Mouse (Mus musculus): ENCODE results near the gene Csdc2. TPM values are rescaled to one million over a fixed set of nuclear protein-coding genes. Genes with fewer than 3 reads are reported as not detected.
"Not testable (repeated sequence)": the region's sequence is repeated elsewhere in the genome, so short reads cannot be mapped to it uniquely, and the experiment has no call there.

The Csdc2 gene
- polyA plus RNA-seq, 1 experiment from 2014 or later, result 220 TPM

DNA sequence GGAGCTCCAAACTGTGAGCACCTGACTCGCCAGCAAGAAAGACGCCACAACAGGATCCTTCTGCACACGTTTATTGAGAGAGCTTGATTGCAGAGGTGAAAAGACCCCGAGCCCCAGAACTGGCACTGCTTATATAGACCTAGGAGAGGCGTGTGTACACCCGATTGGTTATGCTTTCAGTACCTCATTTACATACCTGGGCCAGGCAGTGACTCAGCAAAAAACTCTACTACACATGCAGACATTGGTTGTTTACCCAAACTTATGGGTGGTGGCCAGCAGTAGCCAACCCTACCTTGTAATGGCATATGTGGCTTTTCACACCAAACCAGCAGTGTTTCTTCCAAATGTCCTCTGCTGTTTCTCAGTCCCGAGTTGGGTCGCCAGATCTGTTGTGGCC is 38.6 kb downstream of the Csdc2 start:
- 94% methylated on average over 8 of the region's 8 CpGs for WGBS
- not testable (repeated sequence) for H3K4me3 ChIP-seq (replicated peaks); ATAC-seq (ENCODE audit: low FRiP score); H3K27me3 ChIP-seq (replicated peaks); H3K27ac ChIP-seq (replicated peaks); H3K4me1 ChIP-seq; H3K9ac ChIP-seq (replicated peaks); H3K9me3 ChIP-seq (replicated peaks); H3K36me3 ChIP-seq; H3K4me2 ChIP-seq

DNA sequence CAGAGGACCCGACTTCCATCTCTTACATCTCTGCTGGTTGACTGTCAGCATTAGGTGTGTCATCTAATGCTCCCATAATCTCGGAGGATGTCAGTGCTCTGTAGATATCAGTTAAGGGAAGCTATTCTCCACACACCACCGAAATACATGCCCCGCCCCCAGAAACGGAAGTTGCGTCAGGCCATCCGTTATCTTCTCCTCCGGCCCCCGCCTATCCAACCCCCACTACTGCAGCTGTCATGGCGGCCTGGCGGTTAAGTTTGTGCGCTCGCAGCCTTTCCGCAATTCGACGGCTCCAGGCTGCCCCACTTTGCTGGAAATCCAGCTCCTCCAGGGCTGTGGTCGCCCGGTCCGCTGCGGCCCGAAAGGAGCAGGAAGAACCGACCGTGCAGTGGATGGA is 43.8 kb downstream of the Csdc2 start, which contains the start of gene 1700029P11Rik:
Gene 1700029P11Rik, plus strand, starts transcription at position 220 of the 400 bp plus-strand sequence.
- Histone ChIP-seq H3K4me1 (no peaks in the 10 kb centered on the region), H3K4me3 (replicated peaks) (no peak within 1 kb of the TSS), H3K27me3 (replicated peaks) (no peaks in the 10 kb centered on the region), H3K9me3 (replicated peaks) (no peaks in the 10 kb centered on the region), H3K9ac (replicated peaks) (no peak within 1 kb of the TSS), H3K4me2 (no peak within 1 kb of the TSS), H3K36me3 (no peaks in the 10 kb centered on the region), H3K27ac (replicated peaks) (no peak within 1 kb of the TSS)
- no peak for ATAC-seq (ENCODE audit: low FRiP score)
- 98% methylated on average over 23 of the region's 23 CpGs for WGBS

DNA sequence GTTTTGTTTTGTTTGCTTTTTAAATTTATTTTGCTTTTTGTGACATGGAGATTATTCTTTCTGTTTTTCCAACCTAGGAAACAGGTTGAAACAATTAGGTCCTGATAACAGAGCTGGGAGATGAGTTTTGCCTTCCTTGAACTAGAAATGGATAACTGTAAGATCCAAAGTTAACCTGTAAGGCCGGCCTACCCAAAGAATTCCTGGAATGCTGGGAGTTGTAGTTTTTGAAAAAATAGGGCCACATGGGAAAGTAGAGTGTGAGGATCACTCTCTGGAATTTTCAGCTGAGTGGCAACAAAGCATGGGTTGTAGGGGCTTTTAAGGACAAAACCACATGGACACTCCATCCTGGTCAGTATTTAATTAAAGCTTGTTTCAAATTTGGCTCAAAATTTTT is 45.6 kb downstream of the Csdc2 start:
- Histone ChIP-seq H3K4me2 (no peak overlapping the region), H3K4me3 (replicated peaks) (no peak overlapping the region), H3K9ac (replicated peaks) (no peak overlapping the region), H3K27ac (replicated peaks) (no peak overlapping the region), H3K9me3 (replicated peaks) (no peaks in the 10 kb centered on the region), H3K36me3 (no peaks in the 10 kb centered on the region), H3K27me3 (replicated peaks) (no peaks in the 10 kb centered on the region), H3K4me1 (no peaks in the 10 kb centered on the region; the same call in 1 of the 2 replicates)
- ATAC-seq (ENCODE audit: low FRiP score), result no peak
- WGBS, result 66% methylated on average over 1 of the region's 1 CpGs

DNA sequence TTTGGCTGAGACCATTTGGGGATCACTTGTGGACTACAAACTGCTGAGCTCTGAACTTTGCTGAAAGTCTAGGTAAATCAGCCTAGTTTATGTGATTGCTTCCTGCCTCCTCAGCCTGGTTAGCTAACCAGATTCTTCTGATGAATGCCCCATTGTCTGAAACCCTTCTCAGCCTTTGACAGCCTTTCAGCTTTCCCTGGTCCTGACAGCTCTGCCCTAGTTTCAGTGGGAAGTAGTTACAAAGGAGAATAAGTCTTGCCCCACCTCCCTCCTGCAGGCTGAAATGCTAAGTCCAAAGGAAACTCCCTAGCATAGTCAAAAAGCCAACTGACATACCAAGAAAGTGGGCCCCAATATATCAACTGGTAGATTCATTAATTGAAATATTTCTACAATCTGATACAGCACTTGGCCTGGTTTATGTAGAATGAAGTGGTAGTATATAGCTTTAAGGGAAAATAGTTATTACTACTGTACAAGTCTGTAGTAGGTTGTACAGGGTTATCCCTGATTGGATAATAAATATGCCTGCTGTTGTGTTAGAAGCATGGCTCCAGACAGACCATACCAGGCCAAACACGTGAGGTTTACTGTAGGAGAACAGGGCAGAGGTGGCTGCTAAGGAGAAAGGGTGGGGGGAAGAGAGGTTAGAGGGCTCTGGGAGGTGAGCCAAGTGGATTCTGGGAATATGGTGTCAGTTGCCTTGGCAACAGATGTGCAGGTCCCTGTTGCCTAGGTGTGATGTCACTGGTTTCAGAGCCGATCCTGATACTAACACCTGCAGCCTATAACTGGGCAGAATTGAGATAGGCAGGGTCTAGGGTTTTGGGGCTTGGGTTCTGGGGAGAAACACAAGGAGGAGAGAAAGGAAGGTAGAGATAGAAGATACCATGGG is 49.0 kb downstream of the Csdc2 start:
- Histone ChIP-seq H3K27ac (replicated peaks) (no peak overlapping the region), H3K9ac (replicated peaks) (no peak overlapping the region)
- ATAC-seq (ENCODE audit: low FRiP score), result no peak

DNA sequence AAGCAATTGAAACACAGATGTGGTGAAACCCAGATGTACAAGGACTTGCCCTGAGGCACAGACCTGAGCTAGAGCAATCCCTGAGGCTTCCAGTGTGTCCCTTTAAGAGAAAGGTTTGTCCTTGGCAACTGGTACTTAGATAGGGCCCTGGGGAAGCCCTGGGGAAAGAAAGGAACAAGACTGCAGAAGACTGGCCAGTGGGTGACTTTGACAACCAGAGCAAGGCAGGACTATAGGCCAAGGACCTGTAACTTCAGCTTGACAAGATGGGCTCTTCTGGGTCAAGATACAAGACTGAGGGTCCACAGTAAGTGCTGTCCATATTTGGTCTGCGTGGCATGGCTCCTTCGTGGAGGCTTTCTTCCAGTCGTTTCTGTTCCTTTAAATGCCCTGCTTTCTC is 51.1 kb downstream of the Csdc2 start, which contains the start of gene Xrcc6:
Gene Xrcc6, plus strand, starts transcription at position 190 of the 400 bp plus-strand sequence.
- H3K36me3 ChIP-seq, result no peaks in the 10 kb centered on the region
- no peak within 1 kb of the TSS for H3K27ac ChIP-seq (replicated peaks)
- ATAC-seq (ENCODE audit: low FRiP score), result no peak
- H3K9me3 ChIP-seq (replicated peaks), result no peaks in the 10 kb centered on the region
- no peak within 1 kb of the TSS for H3K9ac ChIP-seq (replicated peaks)
- WGBS, result 92% methylated on average over 3 of the region's 3 CpGs
- no peak within 1 kb of the TSS for H3K4me3 ChIP-seq (replicated peaks)
- no peaks in the 10 kb centered on the region; the same call in 1 of the 2 replicates for H3K4me1 ChIP-seq
- H3K27me3 ChIP-seq (replicated peaks), result no peaks in the 10 kb centered on the region
- H3K4me2 ChIP-seq, result no peak within 1 kb of the TSS

More for the DNA sequence above, 49.0 kb downstream of the Csdc2 start:
- H3K9me3 ChIP-seq (replicated peaks), result no peaks in the 10 kb centered on the region
- no peak overlapping the region for H3K4me3 ChIP-seq (replicated peaks)
- H3K4me1 ChIP-seq, result no peaks in the 10 kb centered on the region; the same call in 1 of the 2 replicates
- H3K4me2 ChIP-seq, result no peak overlapping the region
- H3K27me3 ChIP-seq (replicated peaks), result no peaks in the 10 kb centered on the region
- WGBS, result 57% methylated on average over 2 of the region's 2 CpGs
- no peaks in the 10 kb centered on the region for H3K36me3 ChIP-seq

DNA sequence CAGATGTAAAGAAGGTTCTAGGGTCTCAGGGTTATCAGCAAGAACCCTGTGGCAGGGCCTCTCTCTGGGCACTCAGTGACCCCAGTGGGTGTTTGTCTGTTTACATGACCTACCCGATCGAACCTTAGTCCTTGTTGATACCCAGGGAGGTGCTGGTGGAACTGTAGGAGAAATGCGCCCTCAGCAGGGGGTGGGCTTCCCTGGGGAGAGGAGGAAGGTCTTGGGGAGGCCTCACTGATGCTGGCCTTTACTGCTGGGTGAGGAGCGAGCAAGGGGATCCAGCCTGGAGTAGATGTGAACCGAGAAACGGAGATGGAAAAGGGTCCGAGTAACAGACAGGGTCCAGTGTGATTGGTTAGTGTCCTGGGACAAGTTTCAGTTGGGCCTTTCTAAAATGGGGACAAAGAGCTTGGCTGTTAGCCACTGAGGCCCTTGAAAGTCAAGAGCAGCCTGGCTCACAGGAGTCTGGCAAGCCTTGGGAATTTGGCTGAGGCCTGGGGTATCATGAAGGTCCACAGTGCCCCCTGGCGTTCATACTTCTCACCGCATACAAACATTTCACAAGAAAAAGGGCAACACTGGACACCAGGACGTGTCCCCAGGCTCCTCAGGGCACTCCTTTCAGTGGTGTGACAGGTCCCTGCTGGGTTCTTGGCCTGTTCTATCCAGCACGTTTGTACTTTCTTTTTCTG is 53.0 kb downstream of the Csdc2 start:
- Histone ChIP-seq H3K4me2 (no peak overlapping the region), H3K9me3 (replicated peaks) (no peaks in the 10 kb centered on the region), H3K27me3 (replicated peaks) (no peaks in the 10 kb centered on the region), H3K4me1 (no peaks in the 10 kb centered on the region; the same call in 1 of the 2 replicates), H3K36me3 (peaks cover 18% of the 10 kb centered on the region), H3K9ac (replicated peaks) (no peak overlapping the region), H3K4me3 (replicated peaks) (no peak overlapping the region), H3K27ac (replicated peaks) (0 out of 2 replicates have a peak overlapping the region, but pooled peaks have one; percentile 41)
- 46% methylated on average over 11 of the region's 11 CpGs for WGBS
- ATAC-seq (ENCODE audit: low FRiP score), result peak; percentile 68; the same call in 1 of the 2 replicates

DNA sequence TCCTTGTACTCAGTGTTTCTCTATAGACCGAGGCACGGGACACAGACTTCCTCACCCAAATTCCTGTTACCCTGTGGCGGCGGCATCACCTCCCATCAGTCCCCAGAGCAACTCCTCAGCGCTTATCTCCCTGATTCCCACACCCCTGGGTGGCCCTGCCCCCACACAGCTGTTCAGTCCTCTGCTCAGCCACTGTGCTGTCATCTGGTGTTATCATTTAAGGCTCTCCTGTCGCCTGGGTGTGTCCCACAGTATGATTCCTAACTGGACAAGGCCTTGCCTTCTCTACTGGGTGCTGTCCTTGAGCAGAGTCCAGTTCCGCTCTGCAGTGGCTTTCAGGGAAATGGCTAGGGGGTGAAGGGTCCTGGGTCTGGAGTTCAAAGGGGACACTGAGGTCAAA is 54.0 kb downstream of the Csdc2 start:
- WGBS, result 65% methylated on average over 7 of the region's 7 CpGs

DNA sequence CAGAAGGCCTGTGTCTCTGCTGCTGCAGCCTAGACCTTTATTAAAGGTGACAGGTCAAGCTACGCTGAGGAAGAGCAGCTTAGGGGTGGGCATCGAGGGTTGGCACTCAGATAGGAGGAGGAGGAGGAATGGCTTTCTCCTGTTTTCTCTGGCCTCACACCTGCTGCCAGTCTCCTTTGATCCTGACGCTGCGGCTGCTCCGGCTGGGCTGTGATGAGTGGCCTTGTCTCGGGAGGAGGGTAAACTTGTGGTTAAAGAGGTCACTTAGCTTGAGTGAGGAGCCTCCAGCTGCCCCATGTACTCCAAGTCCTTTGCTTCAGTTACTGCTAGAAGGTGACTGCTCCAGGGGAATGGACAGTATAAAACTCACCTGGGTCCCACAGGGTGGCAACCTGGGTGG is 57.4 kb downstream of the Csdc2 start:
- 86% methylated on average over 6 of the region's 6 CpGs for WGBS

More for the DNA sequence above, 54.0 kb downstream of the Csdc2 start:
- H3K9ac ChIP-seq (replicated peaks), result no peak overlapping the region
- ATAC-seq (ENCODE audit: low FRiP score), result no peak
- H3K4me3 ChIP-seq (replicated peaks), result no peak overlapping the region
- H3K27ac ChIP-seq (replicated peaks), result no peak overlapping the region
- H3K27me3 ChIP-seq (replicated peaks), result no peaks in the 10 kb centered on the region
- H3K36me3 ChIP-seq, result peaks cover 26% of the 10 kb centered on the region
- H3K4me2 ChIP-seq, result no peak overlapping the region
- no peaks in the 10 kb centered on the region for H3K9me3 ChIP-seq (replicated peaks)
- no peaks in the 10 kb centered on the region; the same call in 1 of the 2 replicates for H3K4me1 ChIP-seq

More for the DNA sequence above, 57.4 kb downstream of the Csdc2 start:
- no peaks in the 10 kb centered on the region for H3K4me1 ChIP-seq
- H3K9ac ChIP-seq (replicated peaks), result no peak overlapping the region
- peaks cover 59% of the 10 kb centered on the region for H3K36me3 ChIP-seq
- no peak overlapping the region for H3K27ac ChIP-seq (replicated peaks)
- no peaks in the 10 kb centered on the region for H3K27me3 ChIP-seq (replicated peaks)
- no peak for ATAC-seq (ENCODE audit: low FRiP score)
- H3K9me3 ChIP-seq (replicated peaks), result no peaks in the 10 kb centered on the region
- no peak overlapping the region for H3K4me2 ChIP-seq
- no peak overlapping the region for H3K4me3 ChIP-seq (replicated peaks)

Other genes with a start within 250 kb of the Csdc2 start
- 31.7 and 34.9 TPM in 2 replicates for gene Chadl, start 239.5 kb upstream of the Csdc2 start, polyA plus RNA-seq (2015; fragmentation: Nextera tagmentation; extraction: Ambion mirVana)
- 41.7 and 41.9 TPM in 2 replicates for gene Zc3h7b, start 191.7 kb upstream of the Csdc2 start, polyA plus RNA-seq (2015; fragmentation: Nextera tagmentation; extraction: Ambion mirVana)
- 127 and 128 TPM in 2 replicates for gene Rangap1, start 191.2 kb upstream of the Csdc2 start, polyA plus RNA-seq (2015; fragmentation: Nextera tagmentation; extraction: Ambion mirVana)
- gene Tef, start 134.3 kb upstream of the Csdc2 start, polyA plus RNA-seq (2015; fragmentation: Nextera tagmentation; extraction: Ambion mirVana), result 20.5 and 21.0 TPM in 2 replicates
- gene Tob2, start 78.0 kb upstream of the Csdc2 start, polyA plus RNA-seq (2015; fragmentation: Nextera tagmentation; extraction: Ambion mirVana), result 14.7 and 16.1 TPM in 2 replicates
- 111 and 122 TPM in 2 replicates for gene Phf5a, start 64.8 kb upstream of the Csdc2 start, polyA plus RNA-seq (2015; fragmentation: Nextera tagmentation; extraction: Ambion mirVana)
- gene Aco2, start 64.5 kb upstream of the Csdc2 start, polyA plus RNA-seq (2015; fragmentation: Nextera tagmentation; extraction: Ambion mirVana), result 295 and 298 TPM in 2 replicates
- 93.2 and 107 TPM in 2 replicates for gene Polr3h, start 10.5 kb upstream of the Csdc2 start, polyA plus RNA-seq (2015; fragmentation: Nextera tagmentation; extraction: Ambion mirVana)
- 99.8 and 111 TPM in 2 replicates for gene Pmm1, start 24.2 kb downstream of the Csdc2 start, polyA plus RNA-seq (2015; fragmentation: Nextera tagmentation; extraction: Ambion mirVana)
- not detected in 2 replicates for gene 1700029P11Rik, start 43.8 kb downstream of the Csdc2 start, polyA plus RNA-seq (2015; fragmentation: Nextera tagmentation; extraction: Ambion mirVana)
- gene Xrcc6, start 51.1 kb downstream of the Csdc2 start, polyA plus RNA-seq (2015; fragmentation: Nextera tagmentation; extraction: Ambion mirVana), result 41.6 and 74.7 TPM in 2 replicates
- gene Desi1, start 97.1 kb downstream of the Csdc2 start, polyA plus RNA-seq (2015; fragmentation: Nextera tagmentation; extraction: Ambion mirVana), result 54.1 and 64.0 TPM in 2 replicates
- gene Snu13, start 110.8 kb downstream of the Csdc2 start, polyA plus RNA-seq (2015; fragmentation: Nextera tagmentation; extraction: Ambion mirVana), result 230 and 272 TPM in 2 replicates
- not detected in 2 replicates for gene 4930407I10Rik, start 122.4 kb downstream of the Csdc2 start, polyA plus RNA-seq (2015; fragmentation: Nextera tagmentation; extraction: Ambion mirVana)
- 0.05 TPM in 1 of 2 replicates, not detected in the other for gene Mei1, start 133.2 kb downstream of the Csdc2 start, polyA plus RNA-seq (2015; fragmentation: Nextera tagmentation; extraction: Ambion mirVana)
- 11.1 and 13.6 TPM in 2 replicates for gene Ccdc134, start 191.2 kb downstream of the Csdc2 start, polyA plus RNA-seq (2015; fragmentation: Nextera tagmentation; extraction: Ambion mirVana)
- gene Srebf2, start 210.4 kb downstream of the Csdc2 start, polyA plus RNA-seq (2015; fragmentation: Nextera tagmentation; extraction: Ambion mirVana), result 187 and 190 TPM in 2 replicates

All from neural tube, embryonic 15.5 days (tissue).